Mouse (Mus musculus): ENCODE results near the gene Rab25. TPM values are rescaled to one million over a fixed set of nuclear protein-coding genes. Genes with fewer than 3 reads are reported as not detected.

Gene Rab25
- total and polyA plus RNA-seq, 3 experiments, result 0.96 to 1.9 TPM; not detected in 1

DNA sequence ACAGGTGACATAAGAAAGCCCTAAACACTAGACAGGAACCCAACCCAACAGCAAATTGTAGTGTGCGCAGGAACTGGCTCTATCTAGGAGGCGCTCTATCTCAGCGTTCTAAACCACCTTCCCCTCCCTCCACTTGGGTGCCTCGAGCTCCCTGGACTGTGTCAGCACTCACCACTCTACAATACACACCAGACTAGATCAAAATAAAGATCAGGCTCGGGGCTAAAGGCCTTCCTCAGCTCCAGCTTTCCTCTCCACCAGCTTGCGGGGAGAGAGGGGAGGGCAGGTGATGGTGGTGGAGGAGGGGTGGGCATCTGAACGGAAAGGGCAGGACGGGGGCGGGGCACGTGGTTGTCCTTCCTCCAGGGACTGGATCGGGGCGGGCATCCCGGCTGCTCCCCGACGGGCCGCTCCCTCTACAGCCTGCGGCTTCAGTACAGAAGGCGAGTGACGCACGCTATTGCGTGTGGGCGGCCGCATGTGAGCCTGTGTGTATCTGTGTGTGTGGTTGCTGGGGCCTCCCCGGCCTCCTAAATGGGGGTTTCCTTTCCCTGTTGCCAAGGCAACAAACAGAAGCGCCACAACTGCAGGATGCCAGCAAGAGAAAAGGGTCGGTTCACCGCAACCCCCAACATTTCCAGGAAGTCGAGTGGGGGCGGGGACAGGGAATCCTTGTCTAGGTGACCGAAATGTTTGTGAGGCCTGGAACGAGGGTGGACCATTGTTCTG lies 38.2 kb downstream of the Rab25 start, which contains the start of gene Lmna (continued):
- peak; percentile 93 for TF ChIP-seq USF1 (IDR thresholded peaks at IDR 0.05; ENCODE audit: low read depth, low read length)
- TF ChIP-seq MAX (IDR thresholded peaks at IDR 0.05; ENCODE audit: low read length), result peak; percentile 91
- TF ChIP-seq TBP (IDR thresholded peaks at IDR 0.05; ENCODE audit: low read depth, low read length), result peak; percentile 66
- no peak for TF ChIP-seq ZC3H11A (IDR thresholded peaks at IDR 0.05; ENCODE audit: low read depth, low read length)

DNA sequence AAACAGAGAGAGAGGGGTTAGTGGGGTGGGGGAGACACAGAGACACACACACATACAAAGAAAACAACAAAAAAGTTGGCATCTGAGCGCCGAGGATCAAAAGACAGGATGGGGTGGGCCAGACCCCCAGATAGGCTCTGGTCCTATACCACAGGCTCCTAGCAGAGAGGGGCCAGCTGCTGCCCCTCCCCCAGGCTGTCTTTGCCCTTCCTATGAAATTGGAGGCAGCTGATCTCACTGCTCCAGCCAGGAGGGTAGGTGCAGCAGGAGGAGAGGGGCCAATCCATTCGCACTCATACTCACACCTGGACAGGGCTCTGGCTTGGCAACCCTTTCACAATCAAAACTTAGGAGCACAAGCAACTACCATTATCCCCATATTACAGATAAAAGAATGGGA lies 38.9 kb downstream of the Rab25 start:
- peak overlapping the region; percentile 82 for H3K9ac ChIP-seq (ENCODE audit: control insufficient read depth, low read depth, low read length, poor library complexity, severe bottlenecking)
- peaks cover 1% of the 10 kb centered on the region; the same call in 1 of the 2 replicates for H3K79me2 ChIP-seq (ENCODE audit: control insufficient read depth, insufficient read depth, low read length, poor library complexity)
- no peaks in the 10 kb centered on the region for H3K9me3 ChIP-seq (replicated peaks; ENCODE audit: insufficient read depth, low read length)
- no peak for DNase-seq (ENCODE audit: low read depth, low spot score)
- H3K36me3 ChIP-seq (ENCODE audit: control insufficient read depth in 1 of 2, insufficient read depth in 2 of 2, low read length in 2 of 2), result peaks cover 0 to 54% of the 10 kb centered on the region in 2 experiments; a peak in 2 of 4 replicates
- peak overlapping the region; percentile 98 for H3K27ac ChIP-seq (ENCODE audit: control insufficient read depth, low read depth, low read length)
- peak overlapping the region; percentile 55 to 73 for H3K4me3 ChIP-seq (ENCODE audit: control insufficient read depth in 1 of 2, insufficient read depth in 1 of 2, low read depth in 2 of 2, low read length in 2 of 2)
- TF ChIP-seq POLR2AphosphoS2 (IDR thresholded peaks at IDR 0.05; ENCODE audit: low read length) (no peak), CHD2 (IDR thresholded peaks at IDR 0.05; ENCODE audit: low read length) (no peak)
- no peaks in the 10 kb centered on the region for H3K27me3 ChIP-seq (ENCODE audit: control insufficient read depth in 1 of 2, insufficient read depth in 2 of 2, low read length in 2 of 2)
- H3K4me1 ChIP-seq (ENCODE audit: control insufficient read depth in 1 of 2, insufficient read depth in 2 of 2, low read length in 2 of 2), result peaks cover 27 to 69% of the 10 kb centered on the region in 2 experiments

DNA sequence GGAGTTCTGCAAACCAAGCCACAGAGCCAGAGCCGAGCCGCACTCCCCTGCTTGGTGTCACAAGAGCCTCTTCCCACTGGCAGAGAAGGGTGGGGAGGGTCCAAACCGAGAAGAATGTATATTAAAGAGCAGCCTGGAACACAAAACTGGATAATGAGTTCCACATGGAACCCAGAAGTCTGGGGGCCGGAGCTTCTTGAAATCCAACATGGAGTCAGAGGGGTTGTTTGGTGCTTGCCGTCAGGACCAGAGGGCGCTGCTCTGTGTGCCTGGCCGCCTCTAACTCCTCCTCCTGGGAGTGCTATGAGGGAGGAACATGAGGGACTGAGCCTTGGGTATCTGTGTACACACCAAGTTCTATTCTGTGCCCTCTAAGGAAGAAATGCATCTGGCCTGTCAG lies 42.3 kb downstream of the Rab25 start:
- H3K36me3 ChIP-seq (ENCODE audit: control insufficient read depth in 1 of 2, insufficient read depth in 2 of 2, low read length in 2 of 2), result peaks cover 0 to 37% of the 10 kb centered on the region in 2 experiments; a peak in 2 of 4 replicates
- no peaks in the 10 kb centered on the region for H3K9me3 ChIP-seq (replicated peaks; ENCODE audit: insufficient read depth, low read length)
- H3K4me3 ChIP-seq (ENCODE audit: control insufficient read depth in 1 of 2, insufficient read depth in 1 of 2, low read depth in 2 of 2, low read length in 2 of 2), result no peak overlapping the region
- peaks cover 23% of the 10 kb centered on the region for H3K79me2 ChIP-seq (ENCODE audit: control insufficient read depth, insufficient read depth, low read length, poor library complexity)
- no peak overlapping the region for H3K27ac ChIP-seq (ENCODE audit: control insufficient read depth, low read depth, low read length)
- no peak for DNase-seq (ENCODE audit: low read depth, low spot score)
- no peak overlapping the region for H3K9ac ChIP-seq (ENCODE audit: control insufficient read depth, low read depth, low read length, poor library complexity, severe bottlenecking)
- peaks cover 11 to 50% of the 10 kb centered on the region in 2 experiments for H3K4me1 ChIP-seq (ENCODE audit: control insufficient read depth in 1 of 2, insufficient read depth in 2 of 2, low read length in 2 of 2)
- H3K27me3 ChIP-seq (ENCODE audit: control insufficient read depth in 1 of 2, insufficient read depth in 2 of 2, low read length in 2 of 2), result no peaks in the 10 kb centered on the region
- TF ChIP-seq ZKSCAN1 (IDR thresholded peaks at IDR 0.05; ENCODE audit: low read depth, low read length) (no peak), JUND (IDR thresholded peaks at IDR 0.05; ENCODE audit: low read depth, low read length) (no peak), E2F4 (IDR thresholded peaks at IDR 0.05; ENCODE audit: borderline replicate concordance, low read depth, low read length) (no peak), CHD2 (IDR thresholded peaks at IDR 0.05; ENCODE audit: low read length) (no peak), MYC (IDR thresholded peaks at IDR 0.05; ENCODE audit: low read depth, low read length) (no peak), TAL1 (IDR thresholded peaks at IDR 0.05; ENCODE audit: low read length) (no peak), TCF12 (IDR thresholded peaks at IDR 0.05; ENCODE audit: low read depth, low read length) (no peak), ZMIZ1 (IDR thresholded peaks at IDR 0.05; ENCODE audit: low read depth, low read length) (no peak), ZC3H11A (IDR thresholded peaks at IDR 0.05; ENCODE audit: low read depth, low read length) (no peak), SMC3 (IDR thresholded peaks at IDR 0.05; ENCODE audit: low read depth, low read length) (no peak), KAT2A (conservative IDR thresholded peaks at IDR 0.05; ENCODE audit: low read depth, low read length) (no peak), CTCF (IDR thresholded peaks at IDR 0.05 in 2 of 3, conservative IDR thresholded peaks at IDR 0.05 in 1 of 3; ENCODE audit: control insufficient read depth in 1 of 3, insufficient read depth in 1 of 3, low read depth in 2 of 3, low read length in 3 of 3, poor library complexity in 1 of 3, severe bottlenecking in 1 of 3) (no peak; a peak in 1 of 6 replicates), MEF2A (IDR thresholded peaks at IDR 0.05; ENCODE audit: extremely low read depth, insufficient replicate concordance, low read depth, low read length, poor library complexity, severe bottlenecking) (no peak), RCOR1 (IDR thresholded peaks at IDR 0.05; ENCODE audit: low read depth, low read length) (no peak), NELFE (IDR thresholded peaks at IDR 0.05; ENCODE audit: low read depth, low read length) (no peak), NRF1 (IDR thresholded peaks at IDR 0.05; ENCODE audit: insufficient read depth, low read depth, low read length, poor library complexity, severe bottlenecking) (no peak), MAFK (IDR thresholded peaks at IDR 0.05; ENCODE audit: borderline replicate concordance, low read depth, low read length) (no peak)
